Mouse (Mus musculus): ENCODE measurements around the gene Cdc42ep2.
A peak's percentile ranks its signal among the peaks of the same experiment; 100 is the strongest.

The Cdc42ep2 gene

DNA sequence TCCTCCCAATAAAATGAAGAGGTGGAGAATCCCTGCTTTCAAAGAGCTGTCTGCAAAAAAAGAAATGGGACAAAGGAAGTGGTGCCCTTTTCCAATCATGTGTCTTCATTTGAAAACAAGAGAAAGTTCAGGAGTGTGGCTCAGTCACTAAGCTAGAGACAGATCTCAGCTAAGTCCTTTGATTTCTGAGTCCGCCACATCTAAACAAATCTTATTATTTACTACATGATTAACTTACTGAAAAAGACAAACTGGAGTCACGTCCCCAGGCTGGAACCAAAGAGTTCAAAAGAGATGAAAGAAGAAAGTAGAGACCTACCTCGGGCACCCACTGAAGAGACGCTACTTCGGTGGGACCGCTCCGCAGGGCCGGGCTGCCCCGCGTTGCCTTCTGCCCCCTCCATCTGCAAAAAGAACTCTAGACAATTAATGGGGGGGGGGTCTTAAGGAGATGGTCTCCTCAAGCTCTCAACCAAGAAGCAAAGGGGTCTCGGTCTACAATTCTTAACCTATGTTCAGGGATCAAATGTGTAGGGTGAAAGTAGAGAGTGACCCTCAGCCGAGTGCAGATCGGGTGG, 50.1 kb downstream of the Cdc42ep2 start:
- no peak for DNase-seq

DNA sequence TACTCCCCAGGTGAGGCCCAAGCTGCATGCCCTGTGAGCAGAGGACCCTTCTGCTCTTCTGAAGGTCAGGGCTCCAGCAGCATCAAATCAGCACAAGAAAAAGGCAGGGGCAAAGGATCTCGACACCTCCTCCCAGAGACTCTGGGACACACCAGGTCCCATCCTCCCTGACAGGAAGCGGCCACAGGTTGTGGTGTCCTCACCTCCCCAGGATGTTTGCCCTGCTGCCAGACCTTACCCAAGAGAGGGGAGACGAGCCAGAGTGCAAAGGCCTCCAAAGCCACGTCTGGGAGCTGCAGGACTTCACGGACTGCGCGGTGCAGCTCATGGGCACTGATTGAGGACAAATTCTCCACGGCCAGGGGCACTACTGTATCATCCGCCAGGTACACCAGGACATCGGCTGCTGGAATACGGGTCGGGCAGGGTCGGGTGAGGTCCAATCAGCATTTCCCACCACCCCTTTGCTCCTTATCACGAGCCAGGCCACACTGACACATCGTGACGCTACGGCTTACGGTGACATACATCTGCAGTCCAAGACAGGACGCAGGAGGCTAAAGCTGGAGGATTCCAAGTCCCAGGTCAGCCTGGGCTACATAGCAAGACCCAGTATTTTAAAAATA, 51.6 kb downstream of the Cdc42ep2 start:
- no peak for DNase-seq

- DNase-seq = no peak
Observed at GRCm38 (mm10) chr19:5872528-5872927, 52.1 kb downstream of the Cdc42ep2 start.

DNA sequence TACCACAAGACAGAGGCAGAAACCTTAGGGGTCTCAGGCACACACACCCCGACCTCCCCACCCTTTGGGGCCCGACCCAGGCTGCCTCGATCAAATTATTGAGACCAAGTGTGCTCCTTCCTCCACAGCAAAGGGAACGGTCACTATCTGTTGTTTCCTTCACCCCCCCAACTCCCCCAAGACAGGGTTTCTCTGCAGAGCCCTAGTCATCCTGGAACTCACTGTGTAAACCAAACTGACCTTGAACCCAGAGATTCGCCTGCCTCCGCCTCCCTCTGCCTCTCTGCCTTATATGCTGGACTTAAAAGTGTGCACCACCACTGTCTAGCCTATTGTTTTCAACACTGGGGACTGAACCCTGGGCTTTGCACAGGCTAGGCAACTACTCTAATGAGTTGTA, 52.9 kb downstream of the Cdc42ep2 start:
- DNase-seq = no peak

- DNase-seq = peak; percentile 71 to 80
Observed at GRCm38 (mm10) chr19:5871273-5871672, 53.3 kb downstream of the Cdc42ep2 start.

DNA sequence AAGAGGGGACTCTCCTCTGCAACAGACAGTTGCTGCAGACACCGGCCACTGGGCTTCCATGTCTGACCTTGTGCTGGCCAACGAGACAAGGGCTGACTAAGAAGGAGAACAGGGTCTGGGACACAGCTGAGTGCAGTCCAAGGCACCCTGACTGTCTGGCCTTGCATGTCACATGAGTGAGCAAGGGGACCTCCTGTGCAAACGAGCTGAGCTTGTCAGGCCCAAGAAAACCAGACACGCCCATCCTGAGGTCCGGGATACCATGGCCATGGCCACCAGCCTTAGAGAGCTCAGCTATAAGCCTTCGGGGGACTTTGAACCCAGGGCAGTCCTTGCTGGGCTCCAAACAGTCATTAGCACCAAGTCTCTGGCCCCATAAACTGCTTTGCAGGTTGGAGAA, 56.5 kb downstream of the Cdc42ep2 start:
- no peak for DNase-seq

Data from kidney, postnatal 4 days (tissue).